Mouse (Mus musculus) gonadal fat pad, adult 2 months (tissue): ENCODE data around the gene Pnma1. TPM values are rescaled to one million over a fixed set of nuclear protein-coding genes. Genes with fewer than 3 reads are reported as not detected.

Experiments used
- DNase-seq: peaks from one replicate; pipeline ENCODE4 v3.0.0-alpha.2; 2012; ENCODE audit warnings: low read depth
- polyA plus RNA-seq: library from polyadenylated mRNA; depleted of rRNA; stranded (reverse); fragments of >200 nt; gene quantifications from 2 replicates; pipeline ENCODE4 v1.2.3, GENCODE M21; 2012

Pnma1 gene
- polyA plus RNA-seq, 1 experiment: 0.15 TPM

GRCm38 (mm10) chr12:84178652-84179445, 30.6 kb upstream of the Pnma1 start:
- no peak for DNase-seq

GRCm38 (mm10) chr12:84178052-84178451, 29.8 kb upstream of the Pnma1 start:
- no peak for DNase-seq

GRCm38 (mm10) chr12:84176886-84177765, 28.8 kb upstream of the Pnma1 start:
- DNase-seq: no peak

GRCm38 (mm10) chr12:84176126-84176769, 28.0 kb upstream of the Pnma1 start:
- DNase-seq: no peak

GRCm38 (mm10) chr12:84175659-84176061, 27.4 kb upstream of the Pnma1 start:
- DNase-seq: no peak

GRCm38 (mm10) chr12:84174871-84175270, 26.6 kb upstream of the Pnma1 start:
- no peak for DNase-seq

GRCm38 (mm10) chr12:84174190-84174811, 26.0 kb upstream of the Pnma1 start:
- DNase-seq: no peak

- no peak for DNase-seq
These were observed 25.1 kb upstream of the Pnma1 start for GRCm38 (mm10) chr12:84173309-84173915.

GRCm38 (mm10) chr12:84172862-84173261, 24.6 kb upstream of the Pnma1 start:
- DNase-seq: no peak

GRCm38 (mm10) chr12:84172216-84172615, 23.9 kb upstream of the Pnma1 start:
- no peak for DNase-seq

- DNase-seq: no peak
These were observed 22.3 kb upstream of the Pnma1 start for GRCm38 (mm10) chr12:84170610-84171009.

GRCm38 (mm10) chr12:84165631-84166373, 17.5 kb upstream of the Pnma1 start:
- DNase-seq: no peak

GRCm38 (mm10) chr12:84163586-84164110, 15.4 kb upstream of the Pnma1 start:
- no peak for DNase-seq

- DNase-seq: no peak
These were observed 14.8 kb upstream of the Pnma1 start for GRCm38 (mm10) chr12:84163133-84163532.

GRCm38 (mm10) chr12:84161616-84162433, 13.5 kb upstream of the Pnma1 start:
- no peak for DNase-seq

GRCm38 (mm10) chr12:84161116-84161515, 12.8 kb upstream of the Pnma1 start:
- no peak for DNase-seq

GRCm38 (mm10) chr12:84160491-84160890, 12.2 kb upstream of the Pnma1 start:
- DNase-seq: no peak

GRCm38 (mm10) chr12:84158156-84158555, 9.9 kb upstream of the Pnma1 start:
- DNase-seq: no peak

GRCm38 (mm10) chr12:84156210-84156609, 7.9 kb upstream of the Pnma1 start:
- DNase-seq: no peak

GRCm38 (mm10) chr12:84155523-84155871, 7.2 kb upstream of the Pnma1 start:
- DNase-seq: no peak
